16 mouse cellular contexts compared by ENCODE assay signal in genomic region chr15:96366176-96366963, GRCm38 (mm10).
"Had no signal": no experiment of that assay in that cellular context is flagged by ENCODE, and none has a peak within 500 bp of the region (broad histone marks: within the 10 kb centered on the region; RNA-seq: fewer than 3 reads in every experiment).

No protein-coding gene starts in this region.

- H3K9ac ChIP-seq: kidney, embryonic 15.5 days; limb, embryonic 13.5 days; lung, embryonic 14.5 days had no signal

- H3K4me1 ChIP-seq: kidney, embryonic 15.5 days; limb, embryonic 13.5 days; midbrain, embryonic 10.5 days had no signal

- H3K4me2 ChIP-seq: kidney, embryonic 15.5 days; limb, embryonic 13.5 days; liver, embryonic 11.5 days; lung, embryonic 14.5 days had no signal

- H3K27ac ChIP-seq: kidney, embryonic 15.5 days; limb, embryonic 13.5 days; midbrain, embryonic 10.5 days had no signal

- H3K27me3 ChIP-seq: kidney, embryonic 15.5 days; limb, embryonic 13.5 days had no signal

- H3K4me3 ChIP-seq: kidney, embryonic 15.5 days; limb, embryonic 13.5 days; midbrain, embryonic 10.5 days; myocyte had no signal

- DNase-seq: kidney, postnatal 14 days; layer of hippocampus, postnatal 36 days; left cerebral cortex, postnatal 4 days; lung, embryonic 14.5 days; lung, postnatal 10 days; lung, postnatal 4 days; midbrain, embryonic 14.5 days; right cerebral cortex, postnatal 4 days; spleen, adult 18-20 months; thymus, adult 18-20 months; thymus, postnatal 14 days had no signal

- H3K9me3 ChIP-seq: kidney, embryonic 15.5 days; limb, embryonic 13.5 days; midbrain, embryonic 10.5 days had no signal
